Mouse (Mus musculus): ENCODE results near the gene Syn3. TPM values are rescaled to one million over a fixed set of nuclear protein-coding genes. Genes with fewer than 3 reads are reported as not detected.

Gene Syn3
- polyA plus RNA-seq, 1 experiment from 2014 or later, result 2.1 TPM

- in situ Hi-C loops (cut with MboI; ENCODE audit: low pct_unique_long_range_greater_than_20kb), result no loop called here
These were observed 419.9 kb downstream of the Syn3 start for GRCm38 (mm10) chr10:86078761-86079160.

GRCm38 (mm10) chr10:86077272-86077671 lies 421.4 kb downstream of the Syn3 start:
- CTCF ChIA-PET, result interaction anchor here (3.7 kb wide), 1 partner anchor 12 kb away, joined by 20 read pairs; no protein-coding TSS in a partner anchor
- DNase-seq (ENCODE audit: low read depth, low spot score) (no peak), ATAC-seq (no peak)
- no peak for TF ChIP-seq CTCF (IDR thresholded peaks at IDR 0.05)
- no peaks in the 10 kb centered on the region for H3K27me3 ChIP-seq
- in situ Hi-C loops (cut with MboI; ENCODE audit: low pct_unique_long_range_greater_than_20kb), result no loop called here
- POLR2A ChIA-PET, result interaction anchor here (1.0 kb wide), 1 partner anchor 22 kb away, joined by 3 read pairs; no protein-coding TSS in a partner anchor

More at GRCm38 (mm10) chr10:86078761-86079160, 419.9 kb downstream of the Syn3 start:
- TF ChIP-seq CTCF (IDR thresholded peaks at IDR 0.05), result no peak
- ATAC-seq, result no peak
- POLR2A ChIA-PET, result no interaction called here
- CTCF ChIA-PET, result no interaction called here
- DNase-seq (ENCODE audit: low read depth, low spot score), result no peak
- H3K27me3 ChIP-seq, result no peaks in the 10 kb centered on the region

GRCm38 (mm10) chr10:86074971-86075711 lies 423.6 kb downstream of the Syn3 start:
- ATAC-seq (no peak), DNase-seq (ENCODE audit: low read depth, low spot score) (no peak)
- ChIA-PET POLR2A (interaction anchor here (0.8 to 0.9 kb wide), 2 partner anchors 9 to 19 kb away, joined by 3 read pairs; no protein-coding TSS in a partner anchor), CTCF (interaction anchor here (1.0 to 3.7 kb wide), 7 partner anchors 11 to 221 kb away, joined by 3 to 20 read pairs (median 4); no protein-coding TSS in a partner anchor)
- H3K27me3 ChIP-seq, result no peaks in the 10 kb centered on the region
- in situ Hi-C loops (cut with MboI; ENCODE audit: low pct_unique_long_range_greater_than_20kb), result loop anchor here (5.0 kb wide), 1 partner anchor 217 kb away; no protein-coding TSS in a partner anchor
- TF ChIP-seq CTCF (IDR thresholded peaks at IDR 0.05), result no peak

GRCm38 (mm10) chr10:86074134-86074533 lies 424.6 kb downstream of the Syn3 start:
- CTCF ChIA-PET, result interaction anchor here (1.5 to 3.7 kb wide), 2 partner anchors 12 to 16 kb away, joined by 5 to 20 read pairs; no protein-coding TSS in a partner anchor
- no peak for DNase-seq (ENCODE audit: low read depth, low spot score)
- POLR2A ChIA-PET, result interaction anchor here (0.8 kb wide), 1 partner anchor 18 kb away, joined by 3 read pairs; no protein-coding TSS in a partner anchor
- H3K27me3 ChIP-seq, result no peaks in the 10 kb centered on the region
- no peak for TF ChIP-seq CTCF (IDR thresholded peaks at IDR 0.05)
- in situ Hi-C loops (cut with MboI; ENCODE audit: low pct_unique_long_range_greater_than_20kb), result loop anchor here (5.0 kb wide), 1 partner anchor 218 kb away; no protein-coding TSS in a partner anchor
- ATAC-seq, result no peak

GRCm38 (mm10) chr10:86070751-86071150 lies 427.9 kb downstream of the Syn3 start:
- ATAC-seq (no peak), DNase-seq (ENCODE audit: low read depth, low spot score) (no peak)
- ChIA-PET CTCF (no interaction called here), POLR2A (no interaction called here)
- no peaks in the 10 kb centered on the region for H3K27me3 ChIP-seq
- TF ChIP-seq CTCF (IDR thresholded peaks at IDR 0.05), result no peak
- in situ Hi-C loops (cut with MboI; ENCODE audit: low pct_unique_long_range_greater_than_20kb), result loop anchor here (5.0 kb wide), 1 partner anchor 222 kb away; no protein-coding TSS in a partner anchor

GRCm38 (mm10) chr10:86069341-86069740 lies 429.4 kb downstream of the Syn3 start:
- POLR2A ChIA-PET, result interaction anchor here (0.7 kb wide), 1 partner anchor 310 kb away, joined by 5 read pairs; no protein-coding TSS in a partner anchor
- CTCF ChIA-PET, result interaction anchor here (1.0 to 1.2 kb wide), 3 partner anchors 13 to 226 kb away, joined by 3 to 4 read pairs (median 3); no protein-coding TSS in a partner anchor
- no peaks in the 10 kb centered on the region for H3K27me3 ChIP-seq
- ATAC-seq (no peak), DNase-seq (ENCODE audit: low read depth, low spot score) (no peak)
- TF ChIP-seq CTCF (IDR thresholded peaks at IDR 0.05), result no peak
- in situ Hi-C loops (cut with MboI; ENCODE audit: low pct_unique_long_range_greater_than_20kb), result loop anchor here (5.0 kb wide), 1 partner anchor 383 kb away; no protein-coding TSS in a partner anchor

GRCm38 (mm10) chr10:86067911-86068310 lies 430.8 kb downstream of the Syn3 start:
- ChIA-PET POLR2A (interaction anchor here (0.8 to 1.2 kb wide), 2 partner anchors 14 to 233 kb away, joined by 3 to 5 read pairs; partner anchors contain the start of gene Timp3), CTCF (interaction anchor here (1.3 kb wide), 2 partner anchors 46 to 396 kb away, joined by 3 to 4 read pairs; partner anchors contain the start of gene Fbxo7)
- DNase-seq (ENCODE audit: low read depth, low spot score), result no peak
- no peak for ATAC-seq
- in situ Hi-C loops (cut with MboI; ENCODE audit: low pct_unique_long_range_greater_than_20kb), result loop anchor here (5.0 kb wide), 1 partner anchor 384 kb away; no protein-coding TSS in a partner anchor
- H3K27me3 ChIP-seq, result no peaks in the 10 kb centered on the region
- no peak for TF ChIP-seq CTCF (IDR thresholded peaks at IDR 0.05)

- DNase-seq (ENCODE audit: low read depth, low spot score) (no peak), ATAC-seq (no peak)
- no peaks in the 10 kb centered on the region for H3K27me3 ChIP-seq
- ChIA-PET POLR2A (interaction anchor here (1.7 to 2.3 kb wide), 2 partner anchors 8 to 229 kb away, joined by 3 to 9 read pairs; no protein-coding TSS in a partner anchor), CTCF (interaction anchor here (1.7 to 1.8 kb wide), 2 partner anchors 224 to 229 kb away, joined by 4 to 15 read pairs; no protein-coding TSS in a partner anchor)
- in situ Hi-C loops (cut with MboI; ENCODE audit: low pct_unique_long_range_greater_than_20kb), result loop anchor here (5.0 kb wide), 1 partner anchor 386 kb away; no protein-coding TSS in a partner anchor
- no peak for TF ChIP-seq CTCF (IDR thresholded peaks at IDR 0.05)
These were observed 432.0 kb downstream of the Syn3 start for GRCm38 (mm10) chr10:86066651-86067050.

- H3K27me3 ChIP-seq, result no peaks in the 10 kb centered on the region
- ATAC-seq (no peak), DNase-seq (ENCODE audit: low read depth, low spot score) (no peak)
- in situ Hi-C loops (cut with MboI; ENCODE audit: low pct_unique_long_range_greater_than_20kb), result loop anchor here (5.0 kb wide), 1 partner anchor 387 kb away; no protein-coding TSS in a partner anchor
- ChIA-PET POLR2A (interaction anchor here (0.5 to 2.5 kb wide), 4 partner anchors 9 to 235 kb away, joined by 3 to 9 read pairs (median 6); partner anchors contain the start of gene Timp3), CTCF (interaction anchor here (1.1 to 2.2 kb wide), 11 partner anchors 9 to 433 kb away, joined by 3 to 15 read pairs (median 4); partner anchors contain the start of genes Fbxo7 and Syn3)
- no peak for TF ChIP-seq CTCF (IDR thresholded peaks at IDR 0.05)
These were observed 433.0 kb downstream of the Syn3 start for GRCm38 (mm10) chr10:86065661-86066060.

GRCm38 (mm10) chr10:86064937-86065336 lies 433.8 kb downstream of the Syn3 start:
- DNase-seq (ENCODE audit: low read depth, low spot score) (peak; percentile 41), ATAC-seq (peak; percentile 72)
- ChIA-PET CTCF (interaction anchor here (1.0 to 2.3 kb wide), 17 partner anchors 9 to 434 kb away, joined by 3 to 15 read pairs (median 4); partner anchors contain the start of genes Fbxo7 and Syn3), POLR2A (interaction anchor here (0.6 to 2.5 kb wide), 3 partner anchors 110 to 236 kb away, joined by 7 to 9 read pairs (median 7); partner anchors contain the start of gene Timp3)
- in situ Hi-C loops (cut with MboI; ENCODE audit: low pct_unique_long_range_greater_than_20kb), result loop anchor here (5.0 kb wide), 1 partner anchor 387 kb away; no protein-coding TSS in a partner anchor
- H3K27me3 ChIP-seq, result no peaks in the 10 kb centered on the region
- TF ChIP-seq CTCF (IDR thresholded peaks at IDR 0.05), result peak; percentile 94
